Mouse (Mus musculus): ENCODE results near the gene Npas3. TPM values are rescaled to one million over a fixed set of nuclear protein-coding genes. Genes with fewer than 3 reads are reported as not detected.

Gene Npas3
- polyA plus RNA-seq, 1 experiment = 0.30 TPM

DNA sequence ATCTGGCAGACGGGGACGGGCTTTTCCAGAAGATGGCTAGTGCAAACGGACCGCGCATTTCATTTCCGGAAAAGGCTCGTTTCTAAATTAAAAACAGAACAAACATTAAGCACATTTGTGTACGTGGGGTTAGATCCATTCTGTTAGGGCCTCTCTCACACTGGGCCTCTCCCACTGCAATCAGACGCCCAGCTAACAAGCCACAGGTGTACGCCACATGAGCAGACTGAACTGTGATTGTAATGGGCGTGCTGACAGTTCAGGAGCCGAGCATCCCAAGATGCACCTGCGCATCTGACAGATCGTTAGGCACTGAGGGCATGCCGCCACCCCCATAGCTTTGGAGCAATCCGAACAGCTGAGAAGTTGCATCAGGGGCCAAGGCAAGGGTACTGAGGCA, 816.5 kb downstream of the Npas3 start:
- DNase-seq (ENCODE audit: low read depth) = no peak

DNA sequence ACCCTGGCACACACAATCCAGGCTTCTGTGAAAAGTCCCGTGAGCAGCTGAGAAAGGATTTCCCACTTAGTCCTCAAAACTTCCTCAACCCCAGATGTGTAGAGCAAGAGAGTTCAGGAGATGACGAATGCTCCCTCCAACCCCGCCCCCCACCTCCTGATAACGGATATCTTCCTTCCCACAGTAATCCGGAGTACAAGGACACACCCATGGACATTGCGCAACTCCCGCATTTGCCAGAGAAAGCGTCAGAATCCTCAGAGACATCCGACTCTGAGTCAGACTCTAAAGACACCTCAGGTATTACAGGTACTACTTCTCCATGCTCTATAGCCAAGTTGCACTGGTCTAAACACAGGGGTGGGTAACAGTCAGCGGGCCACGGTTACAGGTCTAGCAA, 817.1 kb downstream of the Npas3 start:
- no peak for DNase-seq (ENCODE audit: low read depth)

DNA sequence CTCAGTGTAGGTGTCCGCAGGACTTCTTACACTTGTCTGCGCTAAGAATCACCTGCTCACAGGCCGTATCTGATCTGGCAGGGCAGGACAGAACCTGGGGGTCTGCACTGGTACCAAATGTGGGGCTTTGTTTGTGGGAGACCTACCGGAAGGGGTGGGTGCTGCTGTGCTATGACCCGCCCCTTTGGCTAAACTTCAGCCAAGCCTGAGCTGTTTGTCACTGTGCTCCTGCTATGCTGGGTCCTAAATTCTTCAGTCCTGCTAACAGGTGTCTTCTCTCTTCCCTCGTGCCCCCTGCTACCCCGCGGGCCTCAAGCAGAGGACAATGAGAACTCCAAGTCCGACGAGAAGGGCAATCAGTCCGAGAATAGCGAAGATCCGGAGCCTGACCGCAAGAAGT, 818.9 kb downstream of the Npas3 start:
- no peak for DNase-seq (ENCODE audit: low read depth)

DNA sequence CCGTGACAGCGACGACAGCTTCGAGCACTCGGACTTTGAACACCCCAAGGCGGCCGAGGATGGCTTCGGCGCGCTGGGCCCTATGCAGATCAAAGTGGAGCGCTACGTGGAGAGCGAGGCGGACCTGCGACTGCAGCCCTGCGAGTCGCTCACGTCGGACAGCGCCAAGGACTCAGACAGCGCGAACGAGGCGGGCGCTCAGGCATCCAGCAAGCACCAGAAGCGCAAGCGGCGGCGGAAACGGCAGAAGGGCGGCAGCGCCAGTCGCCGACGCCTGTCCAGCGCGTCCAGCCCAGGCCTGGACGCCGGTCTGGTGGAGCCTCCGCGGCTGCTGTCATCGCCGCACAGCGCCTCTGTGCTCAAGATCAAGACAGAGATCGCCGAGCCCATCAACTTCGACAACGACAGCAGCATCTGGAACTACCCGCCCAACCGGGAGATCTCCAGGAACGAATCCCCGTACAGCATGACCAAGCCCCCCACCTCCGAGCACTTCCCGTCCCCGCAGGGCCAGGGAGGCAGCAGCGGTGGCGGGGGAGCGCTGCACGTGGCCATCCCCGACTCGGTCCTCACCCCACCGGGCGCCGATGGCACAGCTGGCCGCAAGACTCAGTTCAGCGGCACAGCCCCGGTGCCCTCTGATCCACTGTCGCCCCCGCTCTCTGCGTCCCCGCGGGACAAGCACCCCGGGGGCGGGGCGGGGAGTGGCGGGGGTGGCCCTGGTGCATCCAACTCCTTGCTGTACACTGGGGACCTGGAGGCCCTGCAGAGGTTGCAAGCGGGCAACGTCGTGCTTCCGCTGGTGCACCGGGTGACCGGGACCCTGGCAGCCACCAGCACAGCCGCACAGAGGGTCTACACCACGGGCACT, 819.6 kb downstream of the Npas3 start:
- no peak for DNase-seq (ENCODE audit: low read depth)

DNA sequence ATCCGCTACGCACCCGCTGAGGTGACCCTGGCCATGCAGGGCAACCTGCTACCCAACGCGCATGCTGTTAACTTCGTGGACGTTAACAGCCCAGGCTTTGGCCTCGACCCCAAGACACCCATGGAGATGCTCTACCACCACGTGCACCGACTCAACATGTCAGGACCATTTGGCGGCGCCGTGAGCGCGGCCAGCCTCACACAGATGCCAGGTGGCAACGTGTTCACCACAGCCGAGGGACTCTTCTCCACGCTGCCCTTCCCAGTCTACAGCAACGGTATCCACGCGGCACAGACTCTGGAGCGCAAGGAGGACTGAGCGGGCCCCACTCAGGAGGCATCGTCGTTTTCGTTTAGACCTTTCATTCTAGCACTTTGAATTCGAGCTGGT, 820.3 kb downstream of the Npas3 start:
- DNase-seq (ENCODE audit: low read depth) = no peak

DNA sequence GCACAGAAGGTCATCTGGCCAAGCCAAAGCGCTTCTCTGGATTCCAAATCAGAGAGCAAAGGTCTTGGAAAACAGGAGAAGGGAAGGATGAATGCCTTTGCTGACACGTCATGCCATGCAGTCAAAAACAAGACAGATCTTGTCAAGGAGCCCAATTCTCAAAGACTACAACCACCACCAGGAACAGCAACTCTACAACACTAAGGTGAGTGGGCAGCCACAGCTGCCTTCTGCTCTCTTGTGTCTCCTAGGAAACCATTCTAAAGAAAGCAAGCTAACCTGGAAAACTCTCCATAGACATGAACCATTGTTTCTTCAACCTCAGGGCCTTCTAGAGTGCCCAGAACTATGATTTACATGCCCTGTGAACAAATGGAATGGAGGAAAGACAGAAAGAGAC, 825.5 kb downstream of the Npas3 start:
- no peak for DNase-seq (ENCODE audit: low read depth)

DNA sequence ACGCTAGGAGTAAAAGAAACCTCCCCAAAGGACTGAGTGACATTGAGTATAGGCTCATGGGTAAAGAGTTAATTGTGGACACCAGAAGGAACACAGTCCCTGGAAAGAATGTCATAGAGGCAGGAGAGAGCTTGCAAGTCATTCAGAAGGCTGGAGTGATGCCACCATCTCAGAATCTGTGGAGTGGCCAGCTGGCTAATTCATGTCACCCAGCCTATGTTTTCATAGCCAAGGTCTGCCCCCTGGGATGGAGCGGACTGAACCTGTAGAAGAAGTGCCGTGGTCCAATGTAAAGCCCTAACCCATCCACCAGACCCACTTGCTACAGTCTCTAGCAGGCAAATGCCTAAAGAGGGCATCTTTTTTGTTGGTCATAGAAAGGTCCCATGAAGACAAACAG, 832.5 kb downstream of the Npas3 start:
- DNase-seq (ENCODE audit: low read depth) = no peak

DNA sequence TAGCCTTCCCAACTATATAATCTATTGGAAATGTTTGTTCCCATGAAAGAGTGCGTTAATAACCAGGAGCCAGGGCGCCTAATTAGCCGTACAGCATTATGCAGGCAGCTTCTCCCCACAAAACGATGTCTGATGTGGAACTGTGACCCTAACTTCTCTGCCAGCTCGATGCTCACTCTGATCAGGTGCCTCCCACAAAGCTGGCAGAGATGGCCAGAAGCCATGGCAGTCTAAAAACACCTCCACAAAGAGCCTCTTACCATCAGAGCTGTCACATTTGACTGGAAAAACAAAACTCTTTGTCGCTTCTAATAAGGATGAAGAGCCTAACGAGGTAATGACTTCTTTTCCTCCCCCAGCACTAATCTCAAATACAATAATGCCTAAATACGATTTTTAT, 845.3 kb downstream of the Npas3 start:
- DNase-seq (ENCODE audit: low read depth) = no peak

DNA sequence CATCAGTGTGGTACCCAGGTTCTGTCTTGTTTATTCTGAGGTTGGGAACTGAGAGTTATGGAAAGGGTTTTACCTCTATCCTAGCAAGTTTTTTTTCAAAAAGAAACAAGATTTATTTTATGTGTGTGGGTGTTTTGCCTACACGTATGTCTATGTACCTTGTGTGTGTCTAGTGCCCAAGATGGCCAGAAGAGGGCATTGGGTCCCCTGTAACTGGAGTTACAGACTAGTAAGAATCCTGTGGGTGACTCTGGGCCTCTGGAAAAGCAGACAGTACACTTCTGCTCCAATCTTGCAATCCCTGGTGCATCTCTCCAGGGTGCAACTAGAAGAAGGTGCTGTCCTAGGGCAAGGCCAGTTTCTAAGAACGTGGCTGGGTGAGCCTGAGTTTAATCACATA, 848.0 kb downstream of the Npas3 start:
- no peak for DNase-seq (ENCODE audit: low read depth)

DNA sequence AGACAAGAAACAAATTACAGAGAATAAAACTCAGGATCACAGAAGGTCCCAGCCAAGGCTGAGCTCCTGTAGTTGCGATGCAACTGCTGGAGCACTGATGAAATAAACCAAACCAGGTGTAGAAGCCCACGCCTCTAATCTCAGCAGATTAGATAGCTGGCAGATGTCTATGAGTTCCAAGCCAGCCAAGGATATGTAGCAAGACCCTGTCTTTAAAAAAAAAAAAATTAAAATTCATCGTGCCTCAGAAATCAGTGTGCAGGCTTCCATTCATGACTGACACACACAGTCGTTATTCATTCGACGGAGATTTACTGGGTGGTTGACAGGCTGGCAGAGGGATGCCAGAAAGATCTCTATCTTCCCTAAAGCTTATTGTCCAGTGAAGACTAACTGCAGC, 849.7 kb downstream of the Npas3 start:
- DNase-seq (ENCODE audit: low read depth) = peak; percentile 68

DNA sequence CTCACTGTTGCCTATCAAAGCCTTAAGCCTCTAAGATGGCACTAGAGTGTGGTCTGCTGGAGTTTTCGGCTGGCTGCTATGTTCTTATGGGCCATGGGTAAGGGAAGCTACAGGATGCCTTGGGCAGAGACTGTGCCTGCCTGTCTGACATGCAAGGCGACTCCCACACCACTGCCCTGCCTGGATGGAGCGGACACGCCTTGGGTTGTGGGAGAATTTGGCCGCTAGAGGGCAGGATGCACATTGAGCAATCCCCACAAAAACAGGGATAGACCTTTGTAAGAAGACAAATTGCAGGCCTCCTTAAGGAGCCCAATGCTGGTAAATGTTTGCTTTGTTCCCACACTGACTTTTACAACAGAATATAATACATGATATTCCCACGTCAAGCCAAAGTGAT, 850.3 kb downstream of the Npas3 start:
- DNase-seq (ENCODE audit: low read depth) = peak; percentile 27

DNA sequence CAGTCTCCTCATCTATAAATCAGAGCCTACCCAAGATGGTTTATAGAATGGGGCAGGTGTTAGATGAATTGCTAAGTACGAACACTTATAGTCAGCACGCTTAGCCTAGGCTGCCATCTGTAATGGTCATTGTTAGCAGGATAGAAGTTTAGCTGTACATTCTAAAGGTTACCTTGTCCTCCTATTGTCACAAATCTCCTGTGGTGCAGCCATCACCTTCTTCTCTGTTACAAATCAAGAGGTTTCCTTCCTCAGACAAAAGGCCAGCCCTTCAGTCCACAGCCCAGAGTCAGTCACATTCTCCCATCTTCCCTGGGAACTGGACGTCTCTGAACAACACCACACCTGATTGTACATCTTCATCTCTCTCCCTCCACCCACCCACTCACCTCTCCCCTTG, 851.0 kb downstream of the Npas3 start:
- DNase-seq (ENCODE audit: low read depth) = no peak

DNA sequence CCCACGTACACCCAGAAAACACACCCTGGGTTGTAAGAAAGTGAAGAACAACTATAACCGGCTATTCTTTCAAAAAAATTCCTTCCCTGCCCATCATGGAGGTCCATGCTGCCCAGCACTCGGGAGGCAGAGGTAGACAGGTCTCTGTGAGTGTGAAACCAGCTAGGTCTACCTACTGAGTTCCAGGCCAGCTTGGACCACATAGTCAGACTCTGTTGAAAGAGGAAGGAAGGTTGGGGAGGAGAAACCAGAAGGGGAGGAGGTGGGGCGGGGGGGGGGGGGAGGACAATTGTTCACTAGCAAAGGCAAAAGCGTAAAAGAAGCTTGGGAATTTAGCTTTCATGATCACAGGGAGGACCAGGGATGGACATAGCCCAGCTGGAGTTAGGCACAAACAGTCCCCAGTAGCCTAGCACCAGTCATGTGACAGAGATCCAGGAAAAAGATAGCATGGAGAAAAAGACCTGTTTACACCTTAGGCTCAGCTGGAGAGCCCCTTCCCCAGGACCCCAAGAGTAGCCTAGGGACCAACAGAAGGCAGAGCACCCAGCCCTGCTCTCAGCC, 852.9 kb downstream of the Npas3 start:
- no peak for DNase-seq (ENCODE audit: low read depth)

DNA sequence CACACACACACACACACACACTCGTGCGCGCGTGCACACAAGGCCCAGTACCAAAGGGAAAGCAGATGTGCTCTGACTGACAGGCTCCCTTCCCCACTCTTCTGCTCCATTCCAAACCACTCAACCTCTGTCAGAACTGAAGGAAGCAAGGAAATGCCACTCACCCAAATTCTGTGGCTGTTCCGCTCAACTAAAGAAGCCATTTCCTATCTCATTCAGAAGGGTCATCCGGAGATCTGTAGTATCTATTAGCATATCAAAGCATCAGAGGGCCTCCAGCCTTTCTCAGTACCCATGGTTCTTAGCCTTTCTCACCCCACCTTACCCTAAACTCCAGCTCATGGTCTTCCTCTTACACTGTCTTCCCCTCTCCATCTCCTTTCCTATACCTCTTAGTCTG, 854.0 kb downstream of the Npas3 start:
- DNase-seq (ENCODE audit: low read depth) = no peak

DNA sequence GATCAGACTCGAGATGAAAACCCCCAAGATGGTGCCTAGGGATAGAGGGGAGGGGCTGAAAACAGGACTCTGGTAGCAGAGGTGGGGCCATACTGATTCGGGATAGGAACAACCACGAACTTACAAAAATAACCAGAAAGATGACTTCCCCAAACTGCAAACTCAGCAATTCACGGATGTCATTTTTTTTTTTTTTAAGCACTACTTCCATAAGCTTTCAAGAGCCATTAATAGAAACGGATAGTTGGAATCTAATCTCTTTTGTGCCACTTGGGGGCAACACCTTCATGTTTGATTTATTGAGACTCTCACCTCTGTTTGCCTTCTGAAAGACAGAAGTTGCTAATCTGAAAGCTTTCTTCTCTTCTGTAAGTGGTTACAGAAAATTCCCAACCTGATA, 857.1 kb downstream of the Npas3 start:
- DNase-seq (ENCODE audit: low read depth) = no peak

DNA sequence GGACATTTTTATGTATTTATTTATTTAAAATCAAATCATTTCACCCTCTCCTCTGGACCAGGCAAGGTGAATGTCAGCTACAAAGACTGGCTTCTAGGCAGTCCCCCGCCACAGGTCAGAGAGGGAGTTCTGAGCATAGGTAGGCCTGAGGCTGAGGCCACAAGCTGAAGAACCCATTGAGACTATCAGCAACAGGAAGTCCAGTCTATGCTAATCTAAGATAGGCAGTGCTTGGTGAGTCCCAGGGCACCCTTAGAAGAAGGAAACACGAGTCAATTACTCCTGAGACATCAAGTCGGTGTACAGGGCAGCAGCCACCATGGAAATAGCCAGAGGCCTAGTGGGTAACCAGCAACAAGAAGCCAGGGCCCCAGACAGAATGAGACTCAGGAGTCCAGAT, 857.5 kb downstream of the Npas3 start:
- DNase-seq (ENCODE audit: low read depth) = no peak

DNA sequence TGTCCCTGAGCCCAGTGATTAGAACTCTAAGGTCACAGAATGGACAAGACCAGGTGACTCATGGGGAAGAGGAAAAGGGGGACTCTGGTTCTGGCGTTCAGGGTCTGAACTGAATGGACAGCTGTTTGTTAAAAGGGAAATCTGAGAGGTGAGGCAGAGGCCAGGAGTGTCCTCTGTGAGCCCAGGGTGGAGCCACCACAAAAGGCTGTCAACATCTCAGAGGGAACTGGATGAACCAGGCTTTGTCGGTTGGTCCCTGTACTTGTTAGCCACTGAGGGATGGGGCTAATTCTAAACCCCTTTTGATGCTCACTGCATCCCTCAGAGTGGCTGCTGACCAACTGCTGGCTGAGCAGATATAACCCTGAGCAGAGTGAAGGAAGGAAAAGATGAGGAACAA, 861.9 kb downstream of the Npas3 start:
- no peak for DNase-seq (ENCODE audit: low read depth)

DNA sequence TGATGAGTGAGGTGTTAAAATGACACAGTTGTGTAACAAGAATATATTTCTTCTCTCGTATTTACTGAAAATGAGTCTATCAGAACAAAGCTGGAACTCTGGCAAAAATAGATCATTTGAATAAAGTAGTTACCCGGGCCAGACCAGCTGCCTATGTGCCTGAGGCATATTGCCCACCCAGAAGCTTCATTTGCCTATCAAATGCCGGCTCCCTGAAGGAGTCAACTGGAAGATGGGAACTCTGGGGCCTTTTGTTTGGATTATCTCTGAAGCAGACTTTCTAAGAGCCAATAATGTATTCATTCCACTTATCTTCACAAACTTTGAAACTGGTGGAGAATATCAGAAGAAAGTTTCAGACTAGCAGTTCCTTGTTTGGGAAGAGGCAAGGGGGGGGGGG, 862.5 kb downstream of the Npas3 start:
- no peak for DNase-seq (ENCODE audit: low read depth)

DNA sequence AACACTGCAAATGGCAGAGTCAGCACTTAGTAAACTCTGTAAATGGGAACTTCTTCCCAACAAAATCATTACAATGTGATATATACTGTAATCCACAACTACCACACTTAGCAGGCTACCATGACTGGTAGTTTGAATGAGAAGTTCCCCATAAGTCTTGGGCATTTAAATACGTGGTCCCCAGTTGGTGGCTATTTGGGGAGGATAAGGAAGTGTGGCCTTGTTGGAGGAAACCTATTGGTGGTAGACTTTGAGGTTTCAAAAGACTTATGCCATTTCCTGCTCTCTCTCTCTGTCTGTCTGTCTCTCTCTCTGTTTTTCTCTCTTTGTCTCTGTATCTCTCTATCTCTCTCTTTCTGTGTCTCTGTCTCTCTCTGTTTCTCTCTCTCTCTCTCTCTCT, 871.9 kb downstream of the Npas3 start:
- no peak for DNase-seq (ENCODE audit: low read depth)

DNA sequence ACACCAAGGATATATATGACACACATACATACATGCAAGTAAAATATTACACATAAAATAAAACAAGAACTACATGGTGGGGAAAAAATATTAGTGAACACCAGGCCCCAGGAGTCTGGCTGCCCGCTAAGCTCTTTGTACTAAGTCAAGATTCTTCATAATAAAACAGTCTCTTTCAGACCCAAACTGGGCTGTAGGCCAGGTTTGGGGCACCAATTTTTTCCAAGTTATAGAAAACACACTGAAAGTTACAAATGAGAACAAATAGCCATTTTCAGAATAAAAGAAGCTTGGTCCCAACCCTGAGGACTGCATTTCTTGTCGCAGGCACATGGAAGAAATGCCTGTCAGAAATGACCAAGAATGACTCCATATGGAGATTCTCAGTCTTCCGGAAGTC, 872.8 kb downstream of the Npas3 start:
- no peak for DNase-seq (ENCODE audit: low read depth)

Data from gonadal fat pad, adult 2 months (tissue).